Mouse (Mus musculus): Measurements from ENCODE around the gene D230025D16Rik. TPM values are rescaled to one million over a fixed set of nuclear protein-coding genes. Genes with fewer than 3 reads are reported as not detected.

Gene D230025D16Rik
- polyA plus RNA-seq, 1 experiment, result not detected

- Histone ChIP-seq H3K4me3 (ENCODE audit: insufficient read depth, low read depth, low read length) (peak within 1 kb of the TSS; percentile 54), H3K4me1 (ENCODE audit: control insufficient read depth, insufficient read depth, low read length) (peaks cover 28% of the 10 kb centered on the region), H3K27ac (ENCODE audit: insufficient read depth, low read depth, low read length) (no peak within 1 kb of the TSS)
- 2% methylated on average over 54 of the region's 54 CpGs for WGBS
- TF ChIP-seq POLR2A (IDR thresholded peaks at IDR 0.05; ENCODE audit: insufficient read depth, low read depth, low read length), result peak; percentile 29; the same call in 1 of the 2 replicates
- no peak for TF ChIP-seq CTCF (IDR thresholded peaks at IDR 0.05; ENCODE audit: insufficient read depth, low read depth, low read length)
Measured at GRCm38 (mm10) chr8:105264024-105264982, 39.4 kb downstream of the D230025D16Rik start, which contains the start of the genes Tradd and Fbxl8. Gene Tradd (minus strand): TSS chr8:105264609. Gene Fbxl8 (plus strand): TSS chr8:105264648.

- TF ChIP-seq CTCF (IDR thresholded peaks at IDR 0.05; ENCODE audit: insufficient read depth, low read depth, low read length) (no peak), POLR2A (IDR thresholded peaks at IDR 0.05; ENCODE audit: insufficient read depth, low read depth, low read length) (no peak)
- WGBS, result 21% methylated on average over 10 of the region's 10 CpGs
- Histone ChIP-seq H3K4me3 (ENCODE audit: insufficient read depth, low read depth, low read length) (no peak overlapping the region), H3K27ac (ENCODE audit: insufficient read depth, low read depth, low read length) (no peak overlapping the region), H3K4me1 (ENCODE audit: control insufficient read depth, insufficient read depth, low read length) (peaks cover 29% of the 10 kb centered on the region)
Measured at GRCm38 (mm10) chr8:105265128-105265527, 40.2 kb downstream of the D230025D16Rik start.

DNA sequence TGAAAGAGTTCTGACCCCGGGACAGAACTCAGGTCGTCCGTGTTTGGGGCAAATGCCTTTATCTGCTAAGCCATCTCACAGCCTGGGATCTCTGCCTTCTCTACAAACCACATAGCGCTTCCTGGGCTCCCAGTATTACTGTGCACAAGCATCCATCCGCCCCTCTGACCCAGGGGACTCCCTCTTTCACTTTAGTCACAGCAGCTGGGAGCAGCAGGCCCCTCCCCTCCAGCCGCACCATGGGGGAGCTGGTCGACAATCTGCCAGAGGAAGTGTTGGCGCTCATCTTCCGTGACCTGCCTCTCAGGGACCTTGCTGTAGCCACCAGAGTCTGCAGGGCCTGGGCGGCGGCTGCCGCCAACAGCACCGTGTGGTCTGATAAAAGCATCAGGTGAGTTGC, 41.8 kb downstream of the D230025D16Rik start:
- 55% methylated on average over 13 of the region's 13 CpGs for WGBS
- peaks cover 37% of the 10 kb centered on the region for H3K4me1 ChIP-seq (ENCODE audit: control insufficient read depth, insufficient read depth, low read length)
- no peak overlapping the region for H3K27ac ChIP-seq (ENCODE audit: insufficient read depth, low read depth, low read length)
- TF ChIP-seq POLR2A (IDR thresholded peaks at IDR 0.05; ENCODE audit: insufficient read depth, low read depth, low read length), result no peak
- no peak overlapping the region for H3K4me3 ChIP-seq (ENCODE audit: insufficient read depth, low read depth, low read length)

- WGBS, result 3% methylated on average over 65 of the region's 65 CpGs
- H3K4me1 ChIP-seq (ENCODE audit: control insufficient read depth, insufficient read depth, low read length), result peaks cover 37% of the 10 kb centered on the region
- TF ChIP-seq CTCF (IDR thresholded peaks at IDR 0.05; ENCODE audit: insufficient read depth, low read depth, low read length) (no peak), POLR2A (IDR thresholded peaks at IDR 0.05; ENCODE audit: insufficient read depth, low read depth, low read length) (0 out of 2 replicates have a peak, but pooled peaks have one; percentile 24)
- peak overlapping the region; percentile 58 for H3K27ac ChIP-seq (ENCODE audit: insufficient read depth, low read depth, low read length)
- peak overlapping the region; percentile 50 for H3K4me3 ChIP-seq (ENCODE audit: insufficient read depth, low read depth, low read length)
Measured at GRCm38 (mm10) chr8:105268342-105269074, 43.6 kb downstream of the D230025D16Rik start.

DNA sequence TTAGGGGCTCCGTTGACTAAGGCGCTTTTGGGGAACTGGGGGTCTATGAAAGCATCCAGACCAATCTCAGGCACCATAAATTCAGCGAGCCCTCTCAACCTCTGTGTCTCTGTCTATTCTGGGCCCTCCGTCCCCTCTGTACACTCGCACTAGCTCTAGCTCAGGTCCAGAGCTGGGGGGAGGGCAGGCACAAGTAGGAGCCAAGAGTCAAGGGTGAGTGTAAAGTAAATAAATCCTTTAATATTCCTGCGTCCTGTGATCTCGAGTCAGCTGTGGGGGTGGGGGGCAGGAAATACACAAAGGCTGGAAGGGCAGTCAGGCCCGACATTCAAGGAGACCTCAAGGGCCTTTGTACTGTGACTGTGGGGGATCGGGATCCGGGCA, 44.1 kb downstream of the D230025D16Rik start:
- TF ChIP-seq POLR2A (IDR thresholded peaks at IDR 0.05; ENCODE audit: insufficient read depth, low read depth, low read length), result no peak
- H3K27ac ChIP-seq (ENCODE audit: insufficient read depth, low read depth, low read length), result peak overlapping the region; percentile 58
- 5% methylated on average over 10 of the region's 10 CpGs for WGBS
- H3K4me1 ChIP-seq (ENCODE audit: control insufficient read depth, insufficient read depth, low read length), result peaks cover 35% of the 10 kb centered on the region
- H3K4me3 ChIP-seq (ENCODE audit: insufficient read depth, low read depth, low read length), result peak overlapping the region; percentile 50

DNA sequence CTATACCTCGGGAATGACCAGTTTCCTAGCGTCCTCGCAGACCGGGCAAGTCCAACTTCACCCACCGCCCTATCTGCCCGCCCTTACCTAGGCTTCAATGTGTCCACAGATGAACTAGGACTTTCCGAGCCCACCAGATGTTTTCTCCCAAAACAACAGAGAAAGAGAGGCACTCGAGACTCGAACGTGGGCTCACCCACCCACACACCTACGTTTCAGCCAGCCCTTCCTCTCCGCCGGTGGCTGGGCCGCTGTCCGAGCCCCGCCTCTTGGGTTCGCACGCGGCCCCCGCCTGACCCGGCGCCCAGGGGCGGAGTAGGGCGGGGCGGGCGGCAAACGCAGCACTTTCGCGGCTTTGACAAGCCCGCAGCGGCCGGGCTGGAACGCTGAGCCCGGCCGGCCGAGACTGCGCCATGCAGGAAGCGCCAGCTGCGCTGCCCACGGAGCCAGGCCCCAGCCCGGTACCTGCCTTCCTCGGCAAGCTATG, 44.6 kb downstream of the D230025D16Rik start, which contains the start of gene Hsf4:
Hsf4 (plus strand) TSS at position 341 of the 487 bp plus-strand sequence.
- Histone ChIP-seq H3K4me1 (ENCODE audit: control insufficient read depth, insufficient read depth, low read length) (peaks cover 31% of the 10 kb centered on the region), H3K27ac (ENCODE audit: insufficient read depth, low read depth, low read length) (peak within 1 kb of the TSS; percentile 58), H3K4me3 (ENCODE audit: insufficient read depth, low read depth, low read length) (peak within 1 kb of the TSS; percentile 50)
- WGBS, result under 1% methylated on average over 42 of the region's 42 CpGs
- TF ChIP-seq CTCF (IDR thresholded peaks at IDR 0.05; ENCODE audit: insufficient read depth, low read depth, low read length) (no peak), POLR2A (IDR thresholded peaks at IDR 0.05; ENCODE audit: insufficient read depth, low read depth, low read length) (no peak; the same call in 1 of the 2 replicates)

DNA sequence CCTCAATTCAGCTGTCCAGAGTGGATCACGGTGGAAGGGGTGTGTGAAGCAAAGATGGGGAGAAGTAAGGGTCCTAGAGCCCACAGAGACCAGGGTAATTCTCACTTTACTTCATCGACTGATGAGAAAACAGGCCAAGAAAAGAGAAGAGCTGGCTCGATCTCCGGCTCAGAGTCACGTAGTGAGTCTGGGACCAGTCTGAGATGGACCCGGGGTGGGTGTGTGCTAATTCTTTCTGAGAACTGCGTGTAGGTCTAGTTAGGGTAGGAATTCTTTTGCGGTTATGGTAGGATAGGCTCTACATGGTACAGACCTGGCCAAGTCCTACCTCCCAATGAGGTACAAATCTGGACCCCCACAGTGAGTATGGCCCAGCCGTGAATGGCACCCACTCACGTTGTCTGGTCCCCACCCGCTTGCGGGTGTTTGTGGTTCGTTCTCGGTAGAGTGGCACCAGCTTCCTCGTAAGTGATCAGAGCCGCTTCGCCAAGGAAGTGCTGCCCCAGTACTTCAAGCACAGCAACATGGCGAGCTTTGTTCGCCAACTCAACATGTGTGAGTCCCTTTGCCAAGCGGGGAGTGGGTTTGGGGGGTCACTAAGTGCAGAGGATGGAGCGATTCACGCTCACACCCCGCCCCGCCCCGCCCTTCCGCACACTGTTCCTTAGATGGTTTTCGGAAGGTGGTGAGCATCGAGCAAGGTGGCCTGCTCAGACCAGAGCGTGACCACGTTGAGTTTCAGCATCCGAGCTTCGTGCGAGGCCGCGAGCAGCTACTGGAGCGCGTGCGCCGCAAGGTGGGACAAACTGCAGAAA, 45.4 kb downstream of the D230025D16Rik start:
- Histone ChIP-seq H3K4me1 (ENCODE audit: control insufficient read depth, insufficient read depth, low read length) (peaks cover 29% of the 10 kb centered on the region), H3K27ac (ENCODE audit: insufficient read depth, low read depth, low read length) (0 out of 2 replicates have a peak overlapping the region, but pooled peaks have one; percentile 58), H3K4me3 (ENCODE audit: insufficient read depth, low read depth, low read length) (peak overlapping the region; percentile 50)
- WGBS, result 27% methylated on average over 39 of the region's 39 CpGs
- TF ChIP-seq CTCF (IDR thresholded peaks at IDR 0.05; ENCODE audit: insufficient read depth, low read depth, low read length) (no peak), POLR2A (IDR thresholded peaks at IDR 0.05; ENCODE audit: insufficient read depth, low read depth, low read length) (no peak)

DNA sequence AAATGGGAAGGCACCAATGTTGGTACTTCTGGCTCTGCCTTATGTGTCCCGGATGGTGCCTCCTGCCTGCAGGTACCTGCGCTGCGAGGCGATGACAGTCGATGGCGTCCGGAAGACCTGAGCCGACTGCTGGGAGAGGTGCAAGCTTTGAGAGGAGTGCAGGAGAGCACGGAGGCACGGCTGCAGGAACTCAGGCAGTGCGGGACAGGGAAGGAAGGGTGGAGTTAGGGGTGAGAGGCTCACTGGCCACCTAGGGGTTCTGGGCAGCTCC, 45.9 kb downstream of the D230025D16Rik start:
- 30% methylated on average over 11 of the region's 11 CpGs for WGBS

More for the DNA sequence above, 45.9 kb downstream of the D230025D16Rik start:
- peaks cover 30% of the 10 kb centered on the region for H3K4me1 ChIP-seq (ENCODE audit: control insufficient read depth, insufficient read depth, low read length)
- no peak overlapping the region for H3K4me3 ChIP-seq (ENCODE audit: insufficient read depth, low read depth, low read length)
- H3K27ac ChIP-seq (ENCODE audit: insufficient read depth, low read depth, low read length), result no peak overlapping the region
- TF ChIP-seq CTCF (IDR thresholded peaks at IDR 0.05; ENCODE audit: insufficient read depth, low read depth, low read length) (no peak), POLR2A (IDR thresholded peaks at IDR 0.05; ENCODE audit: insufficient read depth, low read depth, low read length) (no peak)
